Mouse (Mus musculus): ENCODE results near the gene Inafm1. TPM values are rescaled to one million over a fixed set of nuclear protein-coding genes. Genes with fewer than 3 reads are reported as not detected.
"Not testable (repeated sequence)": the region's sequence is repeated elsewhere in the genome, so short reads cannot be mapped to it uniquely, and the experiment has no call there.

The Inafm1 gene
- polyA plus RNA-seq, 1 experiment from 2014 or later, result 19.0 TPM

GRCm38 (mm10) chr7:16310521-16311452, 37.4 kb upstream of the Inafm1 start:
- no peak overlapping the region for H3K27ac ChIP-seq
- H3K36me3 ChIP-seq, result no peaks in the 10 kb centered on the region
- H3K9me3 ChIP-seq, result no peaks in the 10 kb centered on the region
- H3K9ac ChIP-seq, result peak overlapping the region; percentile 68
- peaks cover 32% of the 10 kb centered on the region for H3K27me3 ChIP-seq
- H3K4me3 ChIP-seq, result peak overlapping the region; percentile 67
- H3K4me2 ChIP-seq (replicated peaks), result peak overlapping the region; percentile 100
- peaks cover 59% of the 10 kb centered on the region for H3K4me1 ChIP-seq
- WGBS, result under 1% methylated on average over 29 of the region's 31 CpGs
- no peak for ATAC-seq (ENCODE audit: low FRiP score, low read depth)

GRCm38 (mm10) chr7:16310020-16310520, 36.7 kb upstream of the Inafm1 start:
- no peak for ATAC-seq (ENCODE audit: low FRiP score, low read depth)
- Histone ChIP-seq H3K27ac (peak overlapping the region; percentile 6; the same call in 1 of the 2 replicates), H3K4me2 (replicated peaks) (peak overlapping the region; percentile 100), H3K9me3 (no peaks in the 10 kb centered on the region), H3K27me3 (peaks cover 32% of the 10 kb centered on the region), H3K4me3 (peak overlapping the region; percentile 67), H3K9ac (peak overlapping the region; percentile 68), H3K4me1 (peaks cover 59% of the 10 kb centered on the region), H3K36me3 (no peaks in the 10 kb centered on the region)
- under 1% methylated on average over 41 of the region's 56 CpGs for WGBS

GRCm38 (mm10) chr7:16309318-16310019, 36.1 kb upstream of the Inafm1 start:
- Histone ChIP-seq H3K4me1 (peaks cover 57% of the 10 kb centered on the region), H3K4me2 (replicated peaks) (peak overlapping the region; percentile 100), H3K27ac (peak overlapping the region; percentile 6; the same call in 1 of the 2 replicates), H3K4me3 (peak overlapping the region; percentile 67), H3K9ac (peak overlapping the region; percentile 68), H3K36me3 (no peaks in the 10 kb centered on the region), H3K27me3 (peaks cover 32% of the 10 kb centered on the region), H3K9me3 (no peaks in the 10 kb centered on the region)
- ATAC-seq (ENCODE audit: low FRiP score, low read depth), result peak; percentile 34
- under 1% methylated on average over 60 of the region's 61 CpGs for WGBS

GRCm38 (mm10) chr7:16308555-16309317, 35.3 kb upstream of the Inafm1 start:
- H3K4me2 ChIP-seq (replicated peaks), result peak overlapping the region; percentile 100
- 39% methylated on average over 16 of the region's 16 CpGs for WGBS
- H3K9me3 ChIP-seq, result no peaks in the 10 kb centered on the region
- H3K4me3 ChIP-seq, result peak overlapping the region; percentile 67
- H3K36me3 ChIP-seq, result no peaks in the 10 kb centered on the region
- H3K4me1 ChIP-seq, result peaks cover 52% of the 10 kb centered on the region
- no peak overlapping the region for H3K27ac ChIP-seq
- no peak; the same call in 1 of the 2 replicates for ATAC-seq (ENCODE audit: low FRiP score, low read depth)
- peak overlapping the region; percentile 68; the same call in 1 of the 2 replicates for H3K9ac ChIP-seq
- peaks cover 32% of the 10 kb centered on the region for H3K27me3 ChIP-seq

GRCm38 (mm10) chr7:16308093-16308492, 34.7 kb upstream of the Inafm1 start, which contains the start of gene Bbc3:
Gene Bbc3, plus strand, starts transcription at chr7:16308393.
- not testable (repeated sequence) for H3K27ac ChIP-seq, H3K36me3 ChIP-seq
- 53% methylated on average over 1 of the region's 1 CpGs for WGBS

GRCm38 (mm10) chr7:16307141-16307540, 33.7 kb upstream of the Inafm1 start:
- 71% methylated on average over 6 of the region's 6 CpGs for WGBS
- H3K4me3 ChIP-seq; H3K9ac ChIP-seq; H3K27ac ChIP-seq; H3K4me2 ChIP-seq (replicated peaks); ATAC-seq (ENCODE audit: low FRiP score, low read depth); H3K9me3 ChIP-seq; H3K36me3 ChIP-seq: not testable (repeated sequence)
- Histone ChIP-seq H3K27me3 (peaks cover 26% of the 10 kb centered on the region), H3K4me1 (peaks cover 37% of the 10 kb centered on the region)

More at GRCm38 (mm10) chr7:16308093-16308492, 34.7 kb upstream of the Inafm1 start, which contains the start of gene Bbc3:
- H3K9ac ChIP-seq, result peak within 1 kb of the TSS; percentile 68; the same call in 1 of the 2 replicates
- H3K4me2 ChIP-seq (replicated peaks), result peak within 1 kb of the TSS; percentile 100
- ATAC-seq (ENCODE audit: low FRiP score, low read depth); H3K9me3 ChIP-seq: not testable (repeated sequence)
- H3K4me3 ChIP-seq, result peak within 1 kb of the TSS; percentile 67
- H3K4me1 ChIP-seq, result peaks cover 47% of the 10 kb centered on the region
- H3K27me3 ChIP-seq, result peaks cover 32% of the 10 kb centered on the region

GRCm38 (mm10) chr7:16299419-16300035, 26.1 kb upstream of the Inafm1 start:
- peak; percentile 86 for ATAC-seq (ENCODE audit: low FRiP score, low read depth)
- H3K4me1 ChIP-seq, result peaks cover 40% of the 10 kb centered on the region
- no peaks in the 10 kb centered on the region for H3K9me3 ChIP-seq
- peak overlapping the region; percentile 51 for H3K4me3 ChIP-seq
- 1% methylated on average over 52 of the region's 52 CpGs for WGBS
- H3K9ac ChIP-seq, result peak overlapping the region; percentile 66
- peak overlapping the region; percentile 53 for H3K27ac ChIP-seq
- peak overlapping the region; percentile 82 for H3K4me2 ChIP-seq (replicated peaks)
- no peaks in the 10 kb centered on the region for H3K27me3 ChIP-seq
- no peaks in the 10 kb centered on the region for H3K36me3 ChIP-seq

GRCm38 (mm10) chr7:16298927-16299326, 25.5 kb upstream of the Inafm1 start:
- peak overlapping the region; percentile 53; the same call in 1 of the 2 replicates for H3K27ac ChIP-seq
- 81% methylated on average over 5 of the region's 5 CpGs for WGBS

GRCm38 (mm10) chr7:16297616-16298015, 24.2 kb upstream of the Inafm1 start:
- Histone ChIP-seq H3K27me3 (no peaks in the 10 kb centered on the region), H3K36me3 (no peaks in the 10 kb centered on the region), H3K4me1 (peaks cover 40% of the 10 kb centered on the region), H3K4me3 (no peak overlapping the region), H3K4me2 (replicated peaks) (peak overlapping the region; percentile 68), H3K9me3 (no peaks in the 10 kb centered on the region), H3K27ac (peak overlapping the region; percentile 73; the same call in 1 of the 2 replicates), H3K9ac (no peak overlapping the region)
- 61% methylated on average over 2 of the region's 2 CpGs for WGBS
- ATAC-seq (ENCODE audit: low FRiP score, low read depth), result no peak

More at GRCm38 (mm10) chr7:16298927-16299326, 25.5 kb upstream of the Inafm1 start:
- no peaks in the 10 kb centered on the region for H3K27me3 ChIP-seq
- H3K9ac ChIP-seq, result peak overlapping the region; percentile 66; the same call in 1 of the 2 replicates
- H3K4me2 ChIP-seq (replicated peaks), result peak overlapping the region; percentile 82
- no peak for ATAC-seq (ENCODE audit: low FRiP score, low read depth)
- peak overlapping the region; percentile 51 for H3K4me3 ChIP-seq
- no peaks in the 10 kb centered on the region for H3K9me3 ChIP-seq
- no peaks in the 10 kb centered on the region for H3K36me3 ChIP-seq
- peaks cover 40% of the 10 kb centered on the region for H3K4me1 ChIP-seq

GRCm38 (mm10) chr7:16296766-16297390, 23.5 kb upstream of the Inafm1 start:
- no peaks in the 10 kb centered on the region for H3K9me3 ChIP-seq
- H3K4me3 ChIP-seq, result peak overlapping the region; percentile 35
- peak; percentile 12; the same call in 1 of the 2 replicates for ATAC-seq (ENCODE audit: low FRiP score, low read depth)
- 1% methylated on average over 22 of the region's 22 CpGs for WGBS
- H3K4me2 ChIP-seq (replicated peaks), result peak overlapping the region; percentile 68
- H3K27ac ChIP-seq, result peak overlapping the region; percentile 73
- H3K4me1 ChIP-seq, result peaks cover 40% of the 10 kb centered on the region
- H3K36me3 ChIP-seq, result no peaks in the 10 kb centered on the region
- H3K27me3 ChIP-seq, result no peaks in the 10 kb centered on the region
- H3K9ac ChIP-seq, result peak overlapping the region; percentile 51; the same call in 1 of the 2 replicates
